Mouse (Mus musculus): ENCODE measurements around the gene Dnmt3a. TPM values are rescaled to one million over a fixed set of nuclear protein-coding genes. Genes with fewer than 3 reads are reported as not detected.

Gene Dnmt3a
- polyA plus RNA-seq, 1 experiment: 4.6 TPM

GRCm38 (mm10) chr12:3761591-3762295 lies 44.1 kb upstream of the Dnmt3a start:
- no peak overlapping the region for H3ac ChIP-seq (ENCODE audit: control insufficient read depth, insufficient read length, low read depth)
- TF ChIP-seq USF1 (IDR thresholded peaks at IDR 0.05; ENCODE audit: low read depth): no peak
- no peak for TF ChIP-seq MAX (IDR thresholded peaks at IDR 0.05)
- no peak for TF ChIP-seq MYOG (IDR thresholded peaks at IDR 0.05; ENCODE audit: control insufficient read depth, extremely low read depth, insufficient read length)
- no peak for TF ChIP-seq FOSL1 (IDR thresholded peaks at IDR 0.05; ENCODE audit: insufficient read depth, low read length, poor library complexity, severe bottlenecking)
- no peak for TF ChIP-seq CTCF (IDR thresholded peaks at IDR 0.05; ENCODE audit: control insufficient read depth, insufficient read depth, insufficient read length)
- no peak for TF ChIP-seq CEBPB (IDR thresholded peaks at IDR 0.05; ENCODE audit: low read depth)
- no peak for TF ChIP-seq MYOD1 (IDR thresholded peaks at IDR 0.05; ENCODE audit: control insufficient read depth, insufficient read length, low read depth)
- no peaks in the 10 kb centered on the region for H3K79me2 ChIP-seq (ENCODE audit: control insufficient read depth, insufficient read depth)
- H3K27me3 ChIP-seq (ENCODE audit: control insufficient read depth, insufficient read depth, insufficient read length): no peaks in the 10 kb centered on the region
- H3K36me3 ChIP-seq (ENCODE audit: control insufficient read depth, insufficient read depth): no peaks in the 10 kb centered on the region
- H3K79me3 ChIP-seq (ENCODE audit: low read depth): no peaks in the 10 kb centered on the region
- no peak overlapping the region for H3K4me3 ChIP-seq (ENCODE audit: insufficient read depth, poor library complexity, severe bottlenecking)

GRCm38 (mm10) chr12:3764191-3764804 lies 41.5 kb upstream of the Dnmt3a start:
- no peak for TF ChIP-seq USF1 (IDR thresholded peaks at IDR 0.05; ENCODE audit: low read depth)
- TF ChIP-seq CEBPB (IDR thresholded peaks at IDR 0.05; ENCODE audit: low read depth): no peak
- Histone ChIP-seq H3K79me2 (ENCODE audit: control insufficient read depth, insufficient read depth) (no peaks in the 10 kb centered on the region), H3K79me3 (ENCODE audit: low read depth) (no peaks in the 10 kb centered on the region), H3K27me3 (ENCODE audit: control insufficient read depth, insufficient read depth, insufficient read length) (no peaks in the 10 kb centered on the region), H3ac (ENCODE audit: control insufficient read depth, insufficient read length, low read depth) (no peak overlapping the region), H3K4me3 (ENCODE audit: insufficient read depth, poor library complexity, severe bottlenecking) (no peak overlapping the region), H3K36me3 (ENCODE audit: control insufficient read depth, insufficient read depth) (no peaks in the 10 kb centered on the region)

GRCm38 (mm10) chr12:3767360-3767759 lies 38.4 kb upstream of the Dnmt3a start:
- H3K27me3 ChIP-seq (ENCODE audit: control insufficient read depth, insufficient read depth, insufficient read length): no peaks in the 10 kb centered on the region
- H3ac ChIP-seq (ENCODE audit: control insufficient read depth, insufficient read length, low read depth): no peak overlapping the region
- H3K36me3 ChIP-seq (ENCODE audit: control insufficient read depth, insufficient read depth): no peaks in the 10 kb centered on the region
- no peak overlapping the region for H3K4me3 ChIP-seq (ENCODE audit: insufficient read depth, poor library complexity, severe bottlenecking)
- H3K79me2 ChIP-seq (ENCODE audit: control insufficient read depth, insufficient read depth): no peaks in the 10 kb centered on the region
- TF ChIP-seq CTCF (IDR thresholded peaks at IDR 0.05; ENCODE audit: control insufficient read depth, insufficient read depth, insufficient read length) (no peak), MYOD1 (IDR thresholded peaks at IDR 0.05; ENCODE audit: control insufficient read depth, insufficient read length, low read depth) (no peak), FOSL1 (IDR thresholded peaks at IDR 0.05; ENCODE audit: insufficient read depth, low read length, poor library complexity, severe bottlenecking) (no peak), MYOG (IDR thresholded peaks at IDR 0.05; ENCODE audit: control insufficient read depth, extremely low read depth, insufficient read length) (no peak), MAX (IDR thresholded peaks at IDR 0.05) (no peak), CEBPB (IDR thresholded peaks at IDR 0.05; ENCODE audit: low read depth) (no peak), USF1 (IDR thresholded peaks at IDR 0.05; ENCODE audit: low read depth) (no peak)
- H3K79me3 ChIP-seq (ENCODE audit: low read depth): no peaks in the 10 kb centered on the region

- no peaks in the 10 kb centered on the region for H3K36me3 ChIP-seq (ENCODE audit: control insufficient read depth, insufficient read depth)
- no peak overlapping the region for H3ac ChIP-seq (ENCODE audit: control insufficient read depth, insufficient read length, low read depth)
- no peaks in the 10 kb centered on the region for H3K79me2 ChIP-seq (ENCODE audit: control insufficient read depth, insufficient read depth)
- H3K4me3 ChIP-seq (ENCODE audit: insufficient read depth, poor library complexity, severe bottlenecking): no peak overlapping the region
- no peak for TF ChIP-seq MAX (IDR thresholded peaks at IDR 0.05)
- no peak for TF ChIP-seq FOSL1 (IDR thresholded peaks at IDR 0.05; ENCODE audit: insufficient read depth, low read length, poor library complexity, severe bottlenecking)
- no peak for TF ChIP-seq CTCF (IDR thresholded peaks at IDR 0.05; ENCODE audit: control insufficient read depth, insufficient read depth, insufficient read length)
- TF ChIP-seq MYOG (IDR thresholded peaks at IDR 0.05; ENCODE audit: control insufficient read depth, extremely low read depth, insufficient read length): no peak
- TF ChIP-seq USF1 (IDR thresholded peaks at IDR 0.05; ENCODE audit: low read depth): no peak
- TF ChIP-seq CEBPB (IDR thresholded peaks at IDR 0.05; ENCODE audit: low read depth): no peak
- TF ChIP-seq MYOD1 (IDR thresholded peaks at IDR 0.05; ENCODE audit: control insufficient read depth, insufficient read length, low read depth): no peak
- H3K27me3 ChIP-seq (ENCODE audit: control insufficient read depth, insufficient read depth, insufficient read length): no peaks in the 10 kb centered on the region
- H3K79me3 ChIP-seq (ENCODE audit: low read depth): no peaks in the 10 kb centered on the region
Measured at GRCm38 (mm10) chr12:3768391-3768790, 37.4 kb upstream of the Dnmt3a start.

- Histone ChIP-seq H3K79me3 (ENCODE audit: low read depth) (no peaks in the 10 kb centered on the region), H3K36me3 (ENCODE audit: control insufficient read depth, insufficient read depth) (no peaks in the 10 kb centered on the region), H3K79me2 (ENCODE audit: control insufficient read depth, insufficient read depth) (no peaks in the 10 kb centered on the region), H3ac (ENCODE audit: control insufficient read depth, insufficient read length, low read depth) (no peak overlapping the region), H3K4me3 (ENCODE audit: insufficient read depth, poor library complexity, severe bottlenecking) (no peak overlapping the region), H3K27me3 (ENCODE audit: control insufficient read depth, insufficient read depth, insufficient read length) (no peaks in the 10 kb centered on the region)
- TF ChIP-seq CEBPB (IDR thresholded peaks at IDR 0.05; ENCODE audit: low read depth) (no peak), MAX (IDR thresholded peaks at IDR 0.05) (no peak), USF1 (IDR thresholded peaks at IDR 0.05; ENCODE audit: low read depth) (no peak), MYOG (IDR thresholded peaks at IDR 0.05; ENCODE audit: control insufficient read depth, extremely low read depth, insufficient read length) (no peak), FOSL1 (IDR thresholded peaks at IDR 0.05; ENCODE audit: insufficient read depth, low read length, poor library complexity, severe bottlenecking) (no peak), CTCF (IDR thresholded peaks at IDR 0.05; ENCODE audit: control insufficient read depth, insufficient read depth, insufficient read length) (no peak)
Measured at GRCm38 (mm10) chr12:3770546-3770945, 35.3 kb upstream of the Dnmt3a start.

GRCm38 (mm10) chr12:3771080-3771479 lies 34.7 kb upstream of the Dnmt3a start:
- Histone ChIP-seq H3K27me3 (ENCODE audit: control insufficient read depth, insufficient read depth, insufficient read length) (no peaks in the 10 kb centered on the region), H3K79me2 (ENCODE audit: control insufficient read depth, insufficient read depth) (no peaks in the 10 kb centered on the region), H3K79me3 (ENCODE audit: low read depth) (no peaks in the 10 kb centered on the region), H3ac (ENCODE audit: control insufficient read depth, insufficient read length, low read depth) (no peak overlapping the region), H3K36me3 (ENCODE audit: control insufficient read depth, insufficient read depth) (no peaks in the 10 kb centered on the region), H3K4me3 (ENCODE audit: insufficient read depth, poor library complexity, severe bottlenecking) (no peak overlapping the region)
- TF ChIP-seq CEBPB (IDR thresholded peaks at IDR 0.05; ENCODE audit: low read depth): no peak
- no peak for TF ChIP-seq MAX (IDR thresholded peaks at IDR 0.05)
- no peak for TF ChIP-seq MYOG (IDR thresholded peaks at IDR 0.05; ENCODE audit: control insufficient read depth, extremely low read depth, insufficient read length)
- no peak for TF ChIP-seq USF1 (IDR thresholded peaks at IDR 0.05; ENCODE audit: low read depth)
- TF ChIP-seq CTCF (IDR thresholded peaks at IDR 0.05; ENCODE audit: control insufficient read depth, insufficient read depth, insufficient read length): no peak
- TF ChIP-seq FOSL1 (IDR thresholded peaks at IDR 0.05; ENCODE audit: insufficient read depth, low read length, poor library complexity, severe bottlenecking): no peak
- TF ChIP-seq MYOD1 (IDR thresholded peaks at IDR 0.05; ENCODE audit: control insufficient read depth, insufficient read length, low read depth): no peak

All from C2C12 (cell line).